Mouse (Mus musculus): ENCODE measurements around the gene Cox5b. TPM values are rescaled to one million over a fixed set of nuclear protein-coding genes. Genes with fewer than 3 reads are reported as not detected.

Gene Cox5b
- polyA plus RNA-seq, 1 experiment = 160 TPM

GRCm38 (mm10) chr1:36670256-36670655 lies 21.0 kb upstream of the Cox5b start:
- DNase-seq (ENCODE audit: low read depth in 1 of 2, low spot score in 2 of 2) = no peak
- Histone ChIP-seq H3K27ac (ENCODE audit: insufficient read depth, low read length) (no peak overlapping the region), H3K36me3 (ENCODE audit: control insufficient read depth, insufficient read depth, low read length) (no peaks in the 10 kb centered on the region), H3K4me3 (ENCODE audit: extremely low read depth, insufficient read depth, insufficient read length) (no peak overlapping the region), H3K27me3 (ENCODE audit: control insufficient read depth, insufficient read depth, low read length) (no peaks in the 10 kb centered on the region), H3K4me1 (ENCODE audit: control insufficient read depth, insufficient read depth, insufficient read length) (no peaks in the 10 kb centered on the region)
- no peak for TF ChIP-seq CTCF (IDR thresholded peaks at IDR 0.05; ENCODE audit: extremely low read depth, insufficient read depth, insufficient read length, insufficient replicate concordance)
- no peak for TF ChIP-seq POLR2A (IDR thresholded peaks at IDR 0.05; ENCODE audit: low read depth, low read length)
- WGBS = 61% methylated on average over 4 of the region's 4 CpGs

- Histone ChIP-seq H3K27ac (ENCODE audit: insufficient read depth, low read length) (no peak overlapping the region), H3K36me3 (ENCODE audit: control insufficient read depth, insufficient read depth, low read length) (no peaks in the 10 kb centered on the region), H3K27me3 (ENCODE audit: control insufficient read depth, insufficient read depth, low read length) (no peaks in the 10 kb centered on the region), H3K4me3 (ENCODE audit: extremely low read depth, insufficient read depth, insufficient read length) (no peak overlapping the region), H3K4me1 (ENCODE audit: control insufficient read depth, insufficient read depth, insufficient read length) (no peaks in the 10 kb centered on the region)
- 91% methylated on average over 10 of the region's 10 CpGs for WGBS
- no peak for DNase-seq (ENCODE audit: low read depth in 1 of 2, low spot score in 2 of 2)
- TF ChIP-seq CTCF (IDR thresholded peaks at IDR 0.05; ENCODE audit: extremely low read depth, insufficient read depth, insufficient read length, insufficient replicate concordance) (no peak), POLR2A (IDR thresholded peaks at IDR 0.05; ENCODE audit: low read depth, low read length) (no peak)
Observed at GRCm38 (mm10) chr1:36671260-36671659, 20.0 kb upstream of the Cox5b start.

- no peaks in the 10 kb centered on the region for H3K27me3 ChIP-seq (ENCODE audit: control insufficient read depth, insufficient read depth, low read length)
- TF ChIP-seq POLR2A (IDR thresholded peaks at IDR 0.05; ENCODE audit: low read depth, low read length) = no peak
- TF ChIP-seq CTCF (IDR thresholded peaks at IDR 0.05; ENCODE audit: extremely low read depth, insufficient read depth, insufficient read length, insufficient replicate concordance) = no peak
- WGBS = 84% methylated on average over 16 of the region's 16 CpGs
- no peak overlapping the region for H3K4me3 ChIP-seq (ENCODE audit: extremely low read depth, insufficient read depth, insufficient read length)
- H3K27ac ChIP-seq (ENCODE audit: insufficient read depth, low read length) = no peak overlapping the region
- H3K4me1 ChIP-seq (ENCODE audit: control insufficient read depth, insufficient read depth, insufficient read length) = no peaks in the 10 kb centered on the region
- DNase-seq (ENCODE audit: low read depth in 1 of 2, low spot score in 2 of 2) = no peak
- H3K36me3 ChIP-seq (ENCODE audit: control insufficient read depth, insufficient read depth, low read length) = no peaks in the 10 kb centered on the region
Observed at GRCm38 (mm10) chr1:36672648-36673350, 18.4 kb upstream of the Cox5b start.

- Histone ChIP-seq H3K4me3 (ENCODE audit: extremely low read depth, insufficient read depth, insufficient read length) (no peak overlapping the region), H3K27me3 (ENCODE audit: control insufficient read depth, insufficient read depth, low read length) (no peaks in the 10 kb centered on the region), H3K4me1 (ENCODE audit: control insufficient read depth, insufficient read depth, insufficient read length) (no peaks in the 10 kb centered on the region), H3K27ac (ENCODE audit: insufficient read depth, low read length) (no peak overlapping the region), H3K36me3 (ENCODE audit: control insufficient read depth, insufficient read depth, low read length) (no peaks in the 10 kb centered on the region)
- TF ChIP-seq POLR2A (IDR thresholded peaks at IDR 0.05; ENCODE audit: low read depth, low read length) (no peak), CTCF (IDR thresholded peaks at IDR 0.05; ENCODE audit: extremely low read depth, insufficient read depth, insufficient read length, insufficient replicate concordance) (no peak)
- 62% methylated on average over 3 of the region's 3 CpGs for whole genome bisulfite sequencing
- DNase-seq (ENCODE audit: low read depth in 1 of 2, low spot score in 2 of 2) = no peak
Observed at GRCm38 (mm10) chr1:36674936-36675335, 16.3 kb upstream of the Cox5b start.

GRCm38 (mm10) chr1:36680893-36681292 lies 10.4 kb upstream of the Cox5b start:
- Histone ChIP-seq H3K4me3 (ENCODE audit: extremely low read depth, insufficient read depth, insufficient read length) (no peak overlapping the region), H3K4me1 (ENCODE audit: control insufficient read depth, insufficient read depth, insufficient read length) (no peaks in the 10 kb centered on the region), H3K36me3 (ENCODE audit: control insufficient read depth, insufficient read depth, low read length) (no peaks in the 10 kb centered on the region), H3K27ac (ENCODE audit: insufficient read depth, low read length) (no peak overlapping the region), H3K27me3 (ENCODE audit: control insufficient read depth, insufficient read depth, low read length) (no peaks in the 10 kb centered on the region)
- 91% methylated on average over 7 of the region's 7 CpGs for WGBS
- TF ChIP-seq CTCF (IDR thresholded peaks at IDR 0.05; ENCODE audit: extremely low read depth, insufficient read depth, insufficient read length, insufficient replicate concordance) (no peak), POLR2A (IDR thresholded peaks at IDR 0.05; ENCODE audit: low read depth, low read length) (no peak)
- no peak for DNase-seq (ENCODE audit: low read depth in 1 of 2, low spot score in 2 of 2)

GRCm38 (mm10) chr1:36682620-36683355 lies 8.5 kb upstream of the Cox5b start, which contains the start of gene Fam178b:
Gene Fam178b (minus strand): TSS chr1:36683183.
- no peak within 1 kb of the TSS for H3K27ac ChIP-seq (ENCODE audit: insufficient read depth, low read length)
- DNase-seq (ENCODE audit: low read depth in 1 of 2, low spot score in 2 of 2) = no peak
- TF ChIP-seq CTCF (IDR thresholded peaks at IDR 0.05; ENCODE audit: extremely low read depth, insufficient read depth, insufficient read length, insufficient replicate concordance) (no peak), POLR2A (IDR thresholded peaks at IDR 0.05; ENCODE audit: low read depth, low read length) (no peak)
- H3K36me3 ChIP-seq (ENCODE audit: control insufficient read depth, insufficient read depth, low read length) = no peaks in the 10 kb centered on the region
- H3K27me3 ChIP-seq (ENCODE audit: control insufficient read depth, insufficient read depth, low read length) = no peaks in the 10 kb centered on the region
- 93% methylated on average over 39 of the region's 39 CpGs for WGBS
- H3K4me1 ChIP-seq (ENCODE audit: control insufficient read depth, insufficient read depth, insufficient read length) = no peaks in the 10 kb centered on the region
- no peak within 1 kb of the TSS for H3K4me3 ChIP-seq (ENCODE audit: extremely low read depth, insufficient read depth, insufficient read length)
